Mouse (Mus musculus) MEL (cell line): Measurements from ENCODE around the gene Sik3.

Experiments used
- E2F4 ChIP-seq: IDR thresholded peaks from 2 replicates; pipeline ENCODE4 v1.6.1; 2011; ENCODE audit warnings: low read depth, low read length, improper control_type of control experiment, borderline replicate concordance
- EP300 ChIP-seq, 2 experiments: IDR thresholded peaks; 2 replicates each; pipeline ENCODE4 v1.6.1; 2011; ENCODE audit warnings: improper control_type of control experiment in 2 of 2, low read length in 2 of 2, low read depth in 1 of 2, mild to moderate bottlenecking in 1 of 2
- MAX ChIP-seq: IDR thresholded peaks from 2 replicates; pipeline ENCODE4 v1.6.1; 2011; ENCODE audit warnings: low read length, improper control_type of control experiment
- MAZ ChIP-seq: IDR thresholded peaks from 2 replicates; pipeline ENCODE4 v1.6.1; 2012; ENCODE audit warnings: low read depth, mild to moderate bottlenecking, inconsistent platforms, low read length, improper control_type of control experiment
- POLR2A ChIP-seq, 2 experiments: IDR thresholded peaks; 2 replicates each; pipeline ENCODE4 v1.6.1; 2011 to 2012; ENCODE audit warnings: low read length in 2 of 2, mild to moderate bottlenecking in 2 of 2, control low read depth in 1 of 2, improper control_type of control experiment in 1 of 2, low read depth in 1 of 2, moderate library complexity in 1 of 2; ENCODE audit not compliant: control insufficient read depth in 1 of 2, insufficient read depth in 1 of 2, poor library complexity in 1 of 2
- RCOR1 ChIP-seq: IDR thresholded peaks from 2 replicates; pipeline ENCODE4 v1.6.1; 2012; ENCODE audit warnings: low read depth, mild to moderate bottlenecking, inconsistent platforms, low read length, improper control_type of control experiment
- USF1 ChIP-seq: IDR thresholded peaks from 2 replicates; pipeline ENCODE4 v1.6.1; 2014; ENCODE audit warnings: low read depth, mild to moderate bottlenecking, inconsistent platforms, low read length, improper control_type of control experiment, moderate library complexity

DNA sequence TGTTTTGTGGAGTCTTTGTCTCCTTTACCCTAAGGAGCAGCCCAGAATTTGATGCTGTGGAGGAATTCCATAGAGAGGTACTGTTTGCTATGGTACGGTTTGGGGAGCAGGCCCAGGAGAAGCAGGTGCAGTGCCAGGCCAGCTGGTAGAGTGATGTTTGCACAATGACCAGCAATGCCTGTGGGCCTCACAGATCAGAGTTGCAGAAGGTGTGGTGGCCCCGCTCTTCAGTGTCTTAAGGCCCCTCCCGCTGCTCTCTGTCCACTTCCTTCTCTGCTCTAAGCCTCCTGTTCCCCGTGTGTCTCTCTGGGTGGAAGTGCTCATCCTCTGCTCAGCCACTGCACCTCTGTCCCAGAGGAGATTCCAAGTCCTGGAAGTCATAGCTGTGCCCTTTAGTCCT lies 108.9 kb downstream of the Sik3 start:
- TF ChIP-seq MAZ (no peak), EP300 (IDR thresholded peaks at IDR 0.05; ENCODE audit: low read depth in 1 of 2, low read length in 2 of 2) (no peak), RCOR1 (no peak), USF1 (no peak), E2F4 (no peak), POLR2A (IDR thresholded peaks at IDR 0.05; ENCODE audit: control insufficient read depth in 1 of 2, insufficient read depth in 1 of 2, low read depth in 1 of 2, low read length in 2 of 2, poor library complexity in 1 of 2) (no peak), MAX (no peak)
